Mouse (Mus musculus) forebrain, embryonic 11.5 days (tissue): Measurements from ENCODE around the gene Xrcc6. TPM values are rescaled to one million over a fixed set of nuclear protein-coding genes. Genes with fewer than 3 reads are reported as not detected.

ENCODE experiments used
- ATAC-seq: fragments of 200-750 bp; cut with Nextera tagmentation; replicated peaks from 2 replicates; pipeline ENCODE4 v1.8.0; 2017; ENCODE audit warnings: moderate TSS enrichment; ENCODE audit not compliant: low FRiP score
- DNase-seq: peaks from one replicate; pipeline ENCODE4 v3.0.0-alpha.2; 2017; ENCODE audit warnings: low spot score
- H3K27ac ChIP-seq: fragments of 300-500 bp; sonication (generic); 2 replicates; pipeline ENCODE4 v1.5.1; 2014; ENCODE audit warnings: low read depth, low read length
- H3K27me3 ChIP-seq: fragments of 300-500 bp; sonication (generic); 2 replicates; pipeline ENCODE4 v1.6.1; 2014; ENCODE audit warnings: mild to moderate bottlenecking, low read length, mixed read lengths; ENCODE audit not compliant: control insufficient read depth, insufficient read depth
- H3K36me3 ChIP-seq: fragments of 300-500 bp; sonication (generic); 2 replicates; pipeline ENCODE4 v1.6.1; 2014; ENCODE audit warnings: mild to moderate bottlenecking, low read length, moderate library complexity, mixed read lengths; ENCODE audit not compliant: control insufficient read depth, insufficient read depth
- H3K4me1 ChIP-seq: fragments of 300-500 bp; sonication (generic); replicated peaks from 2 replicates; pipeline ENCODE4 v1.6.1; 2014; ENCODE audit warnings: low read length, mixed read lengths; ENCODE audit not compliant: control insufficient read depth, insufficient read depth
- H3K4me2 ChIP-seq: fragments of 300-500 bp; sonication (generic); 2 replicates; pipeline ENCODE4 v1.6.1; 2014; ENCODE audit warnings: low read depth, mild to moderate bottlenecking, low read length, moderate library complexity, mixed read lengths; ENCODE audit not compliant: severe bottlenecking
- H3K4me3 ChIP-seq: fragments of 300-500 bp; sonication (generic); 2 replicates; pipeline ENCODE4 v1.5.1; 2014; ENCODE audit warnings: low read depth, low read length
- H3K9ac ChIP-seq: fragments of 300-500 bp; sonication (generic); 2 replicates; pipeline ENCODE4 v1.6.1; 2014; ENCODE audit warnings: low read length
- H3K9me3 ChIP-seq: fragments of 300-500 bp; sonication (generic); 2 replicates; pipeline ENCODE4 v1.6.1; 2016; ENCODE audit warnings: low read length, mixed read lengths; ENCODE audit not compliant: control insufficient read depth
- WGBS: fragments of 180-500 bp; shearing (Covaris S2); extraction: QIAGEN DNeasy Blood & Tissue Kit; methylation state at CpG from one replicate; pipeline ENCODE4 v1.1.7; 2014; 5-methylcytosine and 5-hydroxymethylcytosine counted together
- polyA plus RNA-seq: library from polyadenylated mRNA; unstranded; fragments of >200 nt; fragmentation: Nextera tagmentation; extraction: Ambion mirVana; gene quantifications from 2 replicates; pipeline ENCODE4 v1.2.1, GENCODE M21; 2014

Xrcc6 gene
- polyA plus RNA-seq, 1 experiment from 2014 or later: 72.9 TPM

GRCm38 (mm10) chr15:82035904-82036689 is 48.5 kb downstream of the Xrcc6 start:
- Histone ChIP-seq H3K9ac (no peak overlapping the region), H3K9me3 (no peaks in the 10 kb centered on the region), H3K36me3 (peaks cover 2% of the 10 kb centered on the region; the same call in 1 of the 2 replicates), H3K4me1 (no peaks in the 10 kb centered on the region), H3K4me2 (no peak overlapping the region), H3K27ac (no peak overlapping the region), H3K27me3 (no peaks in the 10 kb centered on the region), H3K4me3 (no peak overlapping the region)
- DNase-seq (no peak), ATAC-seq (no peak)
- WGBS: 86% methylated on average over 12 of the region's 12 CpGs

DNA sequence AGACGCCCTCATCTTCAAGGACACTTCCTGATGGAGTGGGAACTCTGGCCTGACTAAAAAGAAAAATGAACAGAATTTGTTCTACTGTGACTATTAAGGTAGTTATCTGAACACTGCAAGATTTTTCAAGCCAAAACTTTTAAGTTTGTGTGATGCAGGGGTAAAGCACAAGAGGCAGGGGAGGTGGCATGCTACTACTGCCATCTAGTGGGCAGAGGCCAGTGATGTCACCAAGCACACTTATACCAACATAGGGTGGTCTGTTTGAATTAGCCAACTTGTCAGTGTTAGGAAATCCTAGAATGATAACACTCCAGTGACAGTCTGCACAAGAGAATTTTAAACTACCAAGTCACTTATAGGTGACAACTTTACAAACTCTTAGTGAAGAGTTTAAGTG is 53.0 kb downstream of the Xrcc6 start:
- Histone ChIP-seq H3K36me3 (peaks cover 2% of the 10 kb centered on the region; the same call in 1 of the 2 replicates), H3K27me3 (no peaks in the 10 kb centered on the region), H3K4me3 (no peak overlapping the region), H3K4me2 (no peak overlapping the region), H3K4me1 (no peaks in the 10 kb centered on the region), H3K9me3 (no peaks in the 10 kb centered on the region), H3K27ac (no peak overlapping the region), H3K9ac (no peak overlapping the region)
- DNase-seq (peak; percentile 75), ATAC-seq (no peak)
- 92% methylated on average over 1 of the region's 1 CpGs for whole genome bisulfite sequencing

GRCm38 (mm10) chr15:82044166-82044784 is 56.6 kb downstream of the Xrcc6 start:
- H3K4me2 ChIP-seq: no peak overlapping the region
- no peaks in the 10 kb centered on the region for H3K9me3 ChIP-seq
- H3K27me3 ChIP-seq: no peaks in the 10 kb centered on the region
- no peak for DNase-seq
- H3K4me3 ChIP-seq: no peak overlapping the region
- H3K27ac ChIP-seq: no peak overlapping the region
- peaks cover 2% of the 10 kb centered on the region; the same call in 1 of the 2 replicates for H3K36me3 ChIP-seq
- peaks cover 6% of the 10 kb centered on the region; the same call in 1 of the 2 replicates for H3K4me1 ChIP-seq
- no peak overlapping the region for H3K9ac ChIP-seq
- WGBS: 97% methylated on average over 7 of the region's 7 CpGs
- ATAC-seq: no peak

DNA sequence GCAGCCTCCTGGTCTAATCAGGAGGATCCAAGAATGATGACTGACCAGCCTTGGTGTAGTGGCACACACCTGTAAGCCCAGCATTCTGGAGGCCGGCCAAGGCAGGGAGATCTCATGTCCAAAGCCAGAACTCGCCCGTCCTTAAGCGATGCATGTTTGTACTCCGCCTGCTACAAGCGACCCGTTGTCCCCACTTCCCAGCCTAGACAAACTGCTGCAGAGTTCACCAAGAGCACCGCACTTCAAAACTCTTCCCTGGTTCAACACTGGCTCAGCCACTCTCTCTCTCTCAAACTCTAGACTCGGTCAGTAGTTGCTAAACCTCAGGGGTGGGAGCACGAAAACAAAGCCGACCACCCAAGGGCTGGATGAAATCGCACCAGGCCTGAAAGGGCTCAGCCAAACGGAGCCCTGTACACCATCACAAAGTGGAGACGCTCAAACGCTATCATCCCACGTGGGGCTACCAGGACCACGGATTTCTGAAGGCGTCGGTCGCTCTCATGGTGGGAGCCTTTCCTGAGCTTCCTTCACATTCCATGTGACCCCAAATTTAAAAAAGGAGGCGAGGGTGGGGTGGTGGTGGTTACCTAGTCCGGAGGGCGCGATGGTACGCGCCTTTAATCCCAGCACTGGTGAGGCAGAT is 58.7 kb downstream of the Xrcc6 start:
- ATAC-seq (0 out of 2 replicates have a peak, but pooled peaks have one; percentile 24), DNase-seq (no peak)
- no peak overlapping the region for H3K27ac ChIP-seq

DNA sequence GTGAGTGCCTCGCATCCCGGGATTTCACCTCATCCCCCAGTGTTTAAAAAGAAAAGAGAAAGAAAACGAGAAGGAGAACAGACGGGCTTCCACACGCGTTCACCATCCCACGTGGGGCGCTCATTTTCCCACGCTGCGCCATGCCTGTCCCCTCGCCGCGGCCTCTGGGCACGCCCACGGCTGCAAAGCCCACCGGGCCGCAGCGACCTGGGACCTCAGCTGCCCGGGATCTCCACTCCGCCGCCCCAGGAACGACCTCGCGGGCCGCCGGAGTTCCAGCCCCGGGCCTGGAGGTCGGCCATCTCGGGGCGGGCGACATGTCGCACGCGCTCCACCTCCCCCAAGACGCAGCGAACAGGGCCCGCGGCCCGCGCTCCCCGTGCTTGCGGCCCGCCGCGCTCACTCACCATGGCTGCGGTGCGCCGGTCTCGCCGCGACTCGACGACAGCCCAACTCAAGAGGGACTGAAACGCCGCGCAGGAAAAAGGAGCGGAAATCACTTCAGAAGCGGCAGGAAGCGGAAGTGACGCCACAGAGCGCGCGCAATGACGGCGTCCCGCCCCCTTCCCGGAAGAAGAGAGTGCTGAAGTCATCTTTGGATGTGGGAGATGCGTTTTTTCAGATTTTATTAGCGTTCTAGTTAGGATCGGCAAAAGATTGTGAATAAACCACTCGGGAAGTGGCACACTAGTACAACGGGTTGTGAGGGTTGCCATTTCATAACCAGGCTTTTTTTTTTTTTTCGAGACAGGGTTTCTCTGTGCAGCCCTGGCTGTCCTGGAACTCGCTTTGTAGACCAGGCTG is 59.6 kb downstream of the Xrcc6 start, which contains the start of gene Snu13:
TSS of gene Snu13 (minus strand) at position 519 of the 804 bp plus-strand sequence.
- Histone ChIP-seq H3K27me3 (no peaks in the 10 kb centered on the region), H3K4me2 (peak within 1 kb of the TSS; percentile 92), H3K9me3 (no peaks in the 10 kb centered on the region), H3K36me3 (no peaks in the 10 kb centered on the region), H3K4me1 (peaks cover 6% of the 10 kb centered on the region; the same call in 1 of the 2 replicates), H3K27ac (peak within 1 kb of the TSS; percentile 37; the same call in 1 of the 2 replicates), H3K4me3 (peak within 1 kb of the TSS; percentile 92), H3K9ac (peak within 1 kb of the TSS; percentile 93)
- DNase-seq (peak; percentile 94), ATAC-seq (peak; percentile 78)
- WGBS: under 1% methylated on average over 74 of the region's 74 CpGs

More for the DNA sequence above, 58.7 kb downstream of the Xrcc6 start:
- peak overlapping the region; percentile 93 for H3K9ac ChIP-seq
- no peaks in the 10 kb centered on the region for H3K36me3 ChIP-seq
- H3K9me3 ChIP-seq: no peaks in the 10 kb centered on the region
- peak overlapping the region; percentile 92 for H3K4me3 ChIP-seq
- peak overlapping the region; percentile 92 for H3K4me2 ChIP-seq
- peaks cover 6% of the 10 kb centered on the region; the same call in 1 of the 2 replicates for H3K4me1 ChIP-seq
- 4% methylated on average over 26 of the region's 26 CpGs for WGBS
- no peaks in the 10 kb centered on the region for H3K27me3 ChIP-seq

DNA sequence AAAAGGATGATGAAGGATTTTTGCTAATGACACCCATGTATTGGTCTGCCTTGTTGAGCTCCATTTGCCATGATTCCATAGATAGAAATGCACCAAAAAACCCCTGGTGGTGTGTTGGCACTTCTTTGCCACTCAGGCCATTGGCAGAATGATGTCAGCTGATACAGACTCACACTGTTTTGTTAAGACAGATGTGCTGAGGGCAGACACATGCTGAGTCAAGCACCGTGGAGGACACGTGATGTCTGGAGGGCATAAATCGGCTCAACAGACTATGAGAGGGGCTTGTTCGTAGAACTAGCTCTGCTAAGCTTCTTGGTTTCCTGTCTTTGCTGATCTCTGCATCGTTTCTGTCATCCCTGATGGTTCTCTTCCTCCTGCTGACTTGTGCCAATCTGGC is 64.9 kb downstream of the Xrcc6 start:
- no peaks in the 10 kb centered on the region for H3K27me3 ChIP-seq
- 74% methylated on average over 5 of the region's 5 CpGs for WGBS
- H3K4me1 ChIP-seq: no peaks in the 10 kb centered on the region
- no peak overlapping the region for H3K4me3 ChIP-seq
- H3K9ac ChIP-seq: no peak overlapping the region
- no peak overlapping the region for H3K27ac ChIP-seq
- ATAC-seq (no peak), DNase-seq (no peak)
- H3K4me2 ChIP-seq: no peak overlapping the region
- no peaks in the 10 kb centered on the region for H3K36me3 ChIP-seq
- no peaks in the 10 kb centered on the region for H3K9me3 ChIP-seq

DNA sequence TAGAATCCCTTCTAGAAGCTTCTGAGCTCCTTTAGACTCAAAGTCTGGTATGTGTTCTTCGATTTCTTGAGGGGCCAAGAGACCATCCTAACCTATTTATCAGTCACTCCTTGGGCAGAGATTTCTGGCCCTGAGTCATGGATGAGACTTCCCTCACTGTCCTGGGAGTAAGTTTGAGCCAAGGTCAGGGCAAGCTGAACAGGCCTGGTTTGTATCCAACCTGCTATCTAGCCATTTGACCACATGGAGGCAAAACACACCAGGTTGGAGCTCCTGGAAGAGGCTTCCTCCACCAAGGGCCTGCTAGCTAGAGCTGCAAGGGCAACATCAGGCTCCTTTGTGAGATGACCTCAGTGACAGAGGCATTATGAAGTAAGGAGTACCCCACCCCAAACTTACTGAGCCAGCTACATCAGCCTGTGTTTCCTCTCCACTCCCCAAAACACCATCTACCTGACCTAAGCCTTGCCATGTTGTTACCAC is 71.1 kb downstream of the Xrcc6 start, which contains the start of gene 4930407I10Rik:
TSS of gene 4930407I10Rik (plus strand) at position 433 of the 483 bp plus-strand sequence.
- no peaks in the 10 kb centered on the region for H3K9me3 ChIP-seq

GRCm38 (mm10) chr15:82063909-82064308 is 76.3 kb downstream of the Xrcc6 start:
- no peak for DNase-seq
- peaks cover 6% of the 10 kb centered on the region for H3K27me3 ChIP-seq
- 80% methylated on average over 14 of the region's 14 CpGs for WGBS
- H3K4me3 ChIP-seq: no peak overlapping the region
- H3K4me1 ChIP-seq: no peaks in the 10 kb centered on the region
- no peaks in the 10 kb centered on the region for H3K9me3 ChIP-seq
- no peak overlapping the region for H3K27ac ChIP-seq
- no peak for ATAC-seq
- H3K4me2 ChIP-seq: no peak overlapping the region
- H3K9ac ChIP-seq: no peak overlapping the region
- H3K36me3 ChIP-seq: no peaks in the 10 kb centered on the region

More for the DNA sequence above, 71.1 kb downstream of the Xrcc6 start, which contains the start of gene 4930407I10Rik:
- no peak within 1 kb of the TSS for H3K4me3 ChIP-seq
- WGBS: 88% methylated on average over 1 of the region's 1 CpGs
- H3K27me3 ChIP-seq: no peaks in the 10 kb centered on the region; the same call in 1 of the 2 replicates
- ATAC-seq (no peak), DNase-seq (no peak)
- no peak within 1 kb of the TSS for H3K27ac ChIP-seq
- H3K9ac ChIP-seq: no peak within 1 kb of the TSS
- no peaks in the 10 kb centered on the region for H3K4me1 ChIP-seq
- no peaks in the 10 kb centered on the region for H3K36me3 ChIP-seq
- no peak within 1 kb of the TSS for H3K4me2 ChIP-seq
